Mouse (Mus musculus) spleen, postnatal 36 days (tissue): Measurements from ENCODE around the gene Islr2.

ENCODE experiments used
- DNase-seq, 2 experiments: peaks; one replicate each; pipeline ENCODE4 v3.0.0; 2022; ENCODE audit warnings: low spot score in 2 of 2, mixed read lengths in 1 of 2

The Islr2 gene

DNA sequence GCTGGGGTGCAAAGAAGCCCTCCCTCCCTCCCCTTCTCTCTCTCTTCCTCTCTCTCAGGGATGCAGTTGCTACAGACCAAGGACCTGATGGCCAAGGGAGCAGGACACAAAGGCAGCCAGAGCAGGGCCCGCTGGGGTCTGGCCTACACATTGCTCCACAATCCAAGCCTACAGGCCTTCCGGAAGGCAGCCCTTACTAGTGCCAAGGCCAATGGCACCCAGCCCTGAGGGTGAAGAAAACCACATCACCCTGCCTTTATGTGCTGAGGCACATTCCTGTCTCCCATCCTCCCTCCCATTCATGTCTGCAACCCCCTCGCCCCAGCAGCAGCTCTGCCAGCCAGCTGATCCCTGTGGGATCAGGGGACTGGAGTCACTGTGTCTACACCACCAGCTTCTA, 51.0 kb downstream of the Islr2 start:
- DNase-seq: no peak

DNA sequence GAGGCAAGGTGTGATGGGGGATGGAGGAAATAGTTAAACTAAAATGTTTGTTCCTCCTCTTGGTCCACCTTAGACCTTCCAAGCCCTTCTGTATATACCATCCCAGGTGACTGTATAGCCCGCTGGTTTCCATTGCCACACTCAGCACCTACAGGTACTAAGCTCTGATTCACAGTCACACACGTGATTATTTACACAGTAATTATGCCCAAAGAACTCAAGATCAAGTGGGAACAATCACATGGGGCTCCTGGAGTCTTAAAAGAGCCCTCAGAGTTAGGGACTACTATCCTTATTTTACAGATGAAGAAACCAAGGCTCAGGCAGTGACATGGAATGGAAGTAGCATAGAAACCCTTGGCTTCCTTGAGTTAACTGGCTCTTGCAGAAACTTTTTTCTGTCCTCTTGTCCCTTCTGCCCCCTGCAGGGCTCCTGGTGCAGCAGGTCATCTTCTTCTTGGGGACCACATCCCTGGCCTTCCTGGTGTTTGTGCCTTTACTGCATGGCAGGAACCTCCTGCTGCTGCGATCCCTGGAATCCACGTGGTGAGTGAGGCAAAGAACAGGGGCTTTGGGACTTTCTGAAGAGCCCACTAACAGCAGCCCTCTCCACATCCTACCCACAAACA, 53.3 kb downstream of the Islr2 start:
- DNase-seq: no peak

DNA sequence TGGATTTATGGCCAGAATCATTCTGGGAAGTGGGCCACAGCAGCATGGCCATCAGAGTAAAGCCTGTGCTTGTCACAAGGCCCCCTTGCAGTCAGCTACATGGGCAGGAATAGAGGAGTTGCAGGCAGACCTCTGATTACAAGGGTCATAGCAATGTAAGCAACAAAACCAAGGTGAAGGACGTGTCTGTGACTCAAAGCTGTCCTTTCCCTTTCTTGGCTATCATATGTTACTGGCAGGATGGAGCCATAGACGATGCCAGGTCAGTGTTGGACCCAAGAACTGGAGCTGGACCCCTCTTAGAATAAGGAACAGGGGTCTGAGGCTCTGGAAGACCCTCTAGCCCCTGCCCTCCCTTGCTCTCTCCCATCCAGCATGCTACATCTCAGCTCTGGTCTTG, 55.3 kb downstream of the Islr2 start:
- no peak for DNase-seq
